Mouse (Mus musculus): Measurements from ENCODE around the gene Cryzl2. TPM values are rescaled to one million over a fixed set of nuclear protein-coding genes. Genes with fewer than 3 reads are reported as not detected.

Cryzl2 gene
- total RNA-seq, 2 experiments from 2014 or later, result 3.7 to 5.0 TPM

DNA sequence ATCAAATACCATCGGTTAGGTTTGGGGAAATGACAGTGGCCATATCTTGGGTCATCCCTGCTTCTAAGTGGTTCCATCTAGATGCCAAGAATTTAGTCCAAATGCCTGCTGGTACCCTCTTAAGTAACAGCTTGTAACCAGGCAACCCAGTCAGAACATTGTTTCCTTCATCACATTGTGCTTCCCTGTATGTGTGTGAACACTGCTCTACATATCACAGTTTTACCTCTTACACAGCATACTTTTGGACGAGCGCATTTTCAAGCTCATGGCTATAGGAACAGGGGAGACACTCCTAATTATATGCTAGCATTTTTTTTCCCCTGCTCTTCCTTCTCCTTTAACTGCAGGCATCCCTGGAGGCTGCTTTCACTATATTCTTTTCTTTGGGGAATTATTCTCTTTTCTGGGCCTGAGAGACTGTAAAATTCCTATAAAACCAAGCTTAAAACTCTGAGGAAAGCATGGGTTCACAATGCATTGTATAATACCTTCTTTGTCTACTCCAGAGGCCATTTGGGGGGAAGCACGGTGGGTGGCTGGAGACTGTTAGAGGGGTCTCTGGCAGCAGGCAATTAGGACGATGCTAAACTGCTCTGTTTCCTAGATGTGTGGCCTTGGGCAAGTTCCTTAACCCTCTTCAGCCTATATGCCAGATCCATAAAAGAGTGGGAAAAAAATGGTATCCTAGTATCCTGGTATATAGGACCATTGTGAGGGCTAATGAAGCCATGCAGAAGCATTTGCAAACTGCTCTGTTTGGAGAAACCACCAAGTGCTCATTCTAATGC, 5.4 kb upstream of the Cryzl2 start:
- intact Hi-C loops (cut with DNase I), result loop anchor here (10.0 kb wide), 1 partner anchor 368 kb away; no protein-coding TSS in a partner anchor
- no peak overlapping the region for H3K27ac ChIP-seq
- TF ChIP-seq CTCF (IDR thresholded peaks at IDR 0.05), result no peak

DNA sequence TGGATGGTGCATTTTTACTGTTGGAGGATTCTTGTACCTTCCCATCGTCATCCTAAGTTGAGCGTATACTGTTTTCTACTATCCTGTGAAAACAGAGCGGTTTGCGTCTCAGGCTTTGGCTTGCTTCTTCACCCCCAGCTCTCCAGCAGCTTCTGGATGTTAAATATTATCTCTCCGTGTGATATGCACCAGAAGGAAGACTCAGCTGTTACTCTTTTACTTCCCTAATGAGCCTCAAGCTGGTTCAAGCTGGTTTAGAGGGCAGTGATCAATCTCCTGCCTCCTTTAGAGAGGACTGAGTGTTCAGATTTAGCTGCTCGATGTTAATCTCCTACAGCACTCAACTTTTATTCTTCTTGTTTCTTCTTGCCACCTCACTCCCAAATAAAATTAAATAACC, 3.5 kb upstream of the Cryzl2 start:
- H3K27ac ChIP-seq, result no peak overlapping the region
- intact Hi-C loops (cut with DNase I), result loop anchor here (10.0 kb wide), 1 partner anchor 370 kb away; no protein-coding TSS in a partner anchor
- no peak overlapping the region for H3K4me3 ChIP-seq
- TF ChIP-seq CTCF (IDR thresholded peaks at IDR 0.05), result no peak
- no peak for DNase-seq (ENCODE audit: extremely low spot score in 1 of 2, low spot score in 2 of 2)

More for the DNA sequence above, 5.4 kb upstream of the Cryzl2 start:
- DNase-seq (ENCODE audit: extremely low spot score in 1 of 2, low spot score in 2 of 2), result no peak
- no peak overlapping the region for H3K4me3 ChIP-seq

DNA sequence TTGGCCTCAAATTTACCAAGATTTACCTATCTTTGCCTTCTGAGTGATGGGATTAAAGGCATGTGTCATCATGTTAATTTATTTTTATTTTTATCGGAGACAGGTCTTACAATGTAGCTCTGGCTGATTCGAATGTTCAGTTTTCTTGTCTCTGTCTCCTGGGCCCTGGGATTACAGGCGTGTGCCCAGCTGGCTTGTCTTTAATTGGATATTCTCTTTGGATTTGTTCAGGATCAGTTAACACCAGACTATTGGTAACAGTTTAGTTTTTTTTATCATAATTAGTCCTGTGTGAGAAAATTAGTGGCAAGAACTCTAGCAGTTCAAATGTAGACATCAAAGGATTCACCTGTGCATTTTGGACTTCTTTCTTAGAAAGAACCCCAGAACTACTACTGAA, 588 bp upstream of the Cryzl2 start:
- no peak for TF ChIP-seq CTCF (IDR thresholded peaks at IDR 0.05)
- no peak for DNase-seq (ENCODE audit: extremely low spot score in 1 of 2, low spot score in 2 of 2)
- Histone ChIP-seq H3K27ac (no peak overlapping the region), H3K4me3 (no peak overlapping the region)
- intact Hi-C loops (cut with DNase I), result loop anchor here (10.0 kb wide), 1 partner anchor 373 kb away; no protein-coding TSS in a partner anchor

DNA sequence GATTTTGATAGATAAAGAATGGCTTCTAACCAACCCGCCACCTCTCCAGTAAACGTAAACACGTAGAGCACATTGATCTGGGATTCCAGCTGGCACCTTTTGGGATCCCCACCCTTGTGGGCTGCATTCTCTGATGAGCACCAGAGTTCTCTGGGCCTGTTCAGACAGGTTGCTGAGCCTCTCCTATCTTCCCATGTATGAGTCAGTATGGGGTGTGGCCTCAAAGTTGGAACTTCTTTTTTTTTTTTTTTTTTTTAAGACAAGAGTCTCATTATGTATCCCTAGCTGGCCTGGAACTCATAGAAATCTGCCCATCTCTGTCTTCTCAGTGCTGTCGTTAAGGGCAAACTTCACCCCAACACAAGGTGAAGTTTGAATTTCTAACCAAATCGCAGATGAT, 1.5 kb downstream of the Cryzl2 start:
- Histone ChIP-seq H3K4me3 (no peak overlapping the region), H3K27ac (no peak overlapping the region)
- intact Hi-C loops (cut with DNase I), result loop anchor here (10.0 kb wide), 1 partner anchor 375 kb away; no protein-coding TSS in a partner anchor
- no peak for TF ChIP-seq CTCF (IDR thresholded peaks at IDR 0.05)
- no peak for DNase-seq (ENCODE audit: extremely low spot score in 1 of 2, low spot score in 2 of 2)

DNA sequence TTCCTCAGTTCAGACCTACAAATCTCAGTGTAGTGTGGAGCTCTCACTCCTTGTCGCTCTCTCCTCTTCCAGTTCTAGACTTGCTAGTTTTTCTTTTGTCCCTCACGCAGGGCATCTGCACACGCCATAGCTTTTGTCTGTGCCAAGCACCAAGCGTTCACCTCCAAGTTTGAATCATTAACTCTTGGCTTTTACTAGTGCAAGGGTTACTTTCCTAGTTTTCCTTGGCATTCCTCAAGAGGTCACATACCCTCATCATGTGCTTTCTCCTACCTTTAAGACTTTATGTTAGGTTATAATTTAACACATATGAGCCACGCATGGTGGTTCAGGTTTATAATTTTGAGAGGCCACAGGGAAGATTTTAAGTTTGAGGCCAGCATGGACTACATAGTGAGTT, 2.9 kb downstream of the Cryzl2 start:
- DNase-seq (ENCODE audit: extremely low spot score in 1 of 2, low spot score in 2 of 2), result no peak
- no peak overlapping the region for H3K4me3 ChIP-seq
- H3K27ac ChIP-seq, result no peak overlapping the region
- intact Hi-C loops (cut with DNase I), result no loop called here
- no peak for TF ChIP-seq CTCF (IDR thresholded peaks at IDR 0.05)

DNA sequence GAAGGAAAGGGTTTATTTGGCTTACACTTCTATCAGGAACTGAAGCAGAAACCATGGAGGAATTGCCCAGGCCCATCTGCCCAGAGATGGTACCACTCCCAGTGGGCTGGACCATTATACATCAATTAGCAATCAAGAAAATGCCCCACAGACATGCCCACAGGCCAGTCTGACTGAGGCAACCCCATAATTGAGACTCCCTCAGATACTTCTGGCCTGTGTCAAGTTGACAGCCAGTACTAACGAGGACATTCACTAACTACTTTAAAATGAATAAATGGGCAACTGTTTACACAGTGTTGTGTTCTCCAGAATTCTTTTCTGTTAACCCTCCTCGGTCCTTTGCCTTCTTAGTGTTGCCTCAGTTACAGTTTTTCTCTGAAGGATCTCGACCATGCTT, 4.0 kb downstream of the Cryzl2 start:
- no peak for DNase-seq (ENCODE audit: extremely low spot score in 1 of 2, low spot score in 2 of 2)
- H3K4me3 ChIP-seq, result no peak overlapping the region
- H3K27ac ChIP-seq, result no peak overlapping the region
- intact Hi-C loops (cut with DNase I), result no loop called here
- no peak for TF ChIP-seq CTCF (IDR thresholded peaks at IDR 0.05)

DNA sequence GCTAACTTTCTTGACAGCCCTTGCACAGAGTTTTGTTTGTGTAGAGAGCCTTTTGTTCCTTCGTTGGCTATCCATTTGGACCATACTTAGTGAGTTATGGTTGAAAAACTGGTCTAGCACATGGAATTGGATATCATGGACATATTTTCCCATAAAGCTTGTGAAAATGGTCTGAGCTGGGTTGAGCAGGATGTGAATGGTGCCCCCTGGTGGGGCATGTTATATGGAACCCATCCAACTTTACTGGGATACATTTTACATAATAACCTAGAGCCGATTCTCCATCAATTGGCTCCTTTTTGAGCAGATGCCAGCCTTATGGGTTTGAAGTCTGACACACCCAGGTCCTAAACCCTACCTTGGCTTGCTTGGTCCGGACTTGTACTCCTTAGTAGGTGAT, 6.8 kb downstream of the Cryzl2 start:
- Histone ChIP-seq H3K27ac (no peak overlapping the region), H3K4me3 (no peak overlapping the region)
- intact Hi-C loops (cut with DNase I), result no loop called here
- TF ChIP-seq CTCF (IDR thresholded peaks at IDR 0.05), result peak; percentile 58
- peak in 1 of 2 experiments; percentile 45 for DNase-seq (ENCODE audit: extremely low spot score in 1 of 2, low spot score in 2 of 2)

DNA sequence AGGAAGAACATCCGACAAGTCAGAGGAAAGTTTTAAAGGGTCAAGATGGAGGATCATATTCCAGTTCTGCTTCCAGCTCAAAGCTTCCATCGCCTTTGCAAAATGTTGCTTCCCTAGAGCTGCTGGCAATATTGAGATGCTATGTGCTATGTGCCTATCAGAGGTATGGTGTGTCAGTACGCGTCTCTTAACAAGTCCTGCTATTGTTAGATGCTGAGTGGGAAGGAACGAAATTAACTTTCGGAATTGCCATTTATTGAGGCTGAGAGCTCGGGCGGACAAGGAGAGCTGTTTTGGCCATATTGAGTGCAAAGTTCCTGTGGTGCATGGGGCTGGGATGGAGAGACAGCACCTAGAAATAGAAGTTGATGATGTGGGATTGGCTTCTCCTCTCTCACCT, 9.5 kb downstream of the Cryzl2 start:
- intact Hi-C loops (cut with DNase I), result no loop called here
- no peak for TF ChIP-seq CTCF (IDR thresholded peaks at IDR 0.05)
- Histone ChIP-seq H3K27ac (peak overlapping the region; percentile 79), H3K4me3 (no peak overlapping the region)
- no peak for DNase-seq (ENCODE audit: extremely low spot score in 1 of 2, low spot score in 2 of 2)

DNA sequence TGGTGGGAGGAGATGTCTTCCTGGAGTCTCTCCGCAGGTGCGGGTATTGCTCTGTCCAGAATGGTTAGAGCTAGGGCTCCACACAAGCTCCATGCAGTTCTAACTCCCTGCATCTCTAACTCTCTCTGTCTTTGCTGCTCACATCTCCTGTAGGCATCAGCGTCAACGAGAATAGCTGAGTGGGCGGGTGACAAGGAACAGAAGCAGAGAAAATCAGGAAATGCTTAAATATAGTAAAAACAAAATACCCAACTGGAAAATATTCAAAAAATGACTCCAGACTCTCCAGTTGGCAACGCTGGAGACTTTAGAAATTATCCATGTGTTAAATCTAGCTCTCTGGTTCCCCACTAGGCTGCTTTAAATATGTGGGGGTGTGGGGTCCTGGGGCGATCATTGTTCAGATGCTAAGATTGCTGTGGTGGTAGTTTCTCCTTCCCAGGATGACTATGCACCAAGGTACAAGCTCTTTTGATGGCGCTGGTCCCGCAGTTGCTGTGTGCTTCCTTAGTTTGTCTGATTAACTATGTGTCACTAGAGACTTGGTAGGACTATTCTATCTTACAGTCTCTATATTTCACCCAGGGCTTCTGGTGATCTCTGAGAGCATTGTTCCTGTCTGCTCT, 12.5 kb downstream of the Cryzl2 start:
- intact Hi-C loops (cut with DNase I), result loop anchor here (2.0 kb wide), 1 partner anchor 26 kb away; no protein-coding TSS in a partner anchor
- no peak for TF ChIP-seq CTCF (IDR thresholded peaks at IDR 0.05)
- DNase-seq (ENCODE audit: extremely low spot score in 1 of 2, low spot score in 2 of 2), result peak; percentile 49 to 62
- H3K27ac ChIP-seq, result peak overlapping the region; percentile 76
- no peak overlapping the region for H3K4me3 ChIP-seq

DNA sequence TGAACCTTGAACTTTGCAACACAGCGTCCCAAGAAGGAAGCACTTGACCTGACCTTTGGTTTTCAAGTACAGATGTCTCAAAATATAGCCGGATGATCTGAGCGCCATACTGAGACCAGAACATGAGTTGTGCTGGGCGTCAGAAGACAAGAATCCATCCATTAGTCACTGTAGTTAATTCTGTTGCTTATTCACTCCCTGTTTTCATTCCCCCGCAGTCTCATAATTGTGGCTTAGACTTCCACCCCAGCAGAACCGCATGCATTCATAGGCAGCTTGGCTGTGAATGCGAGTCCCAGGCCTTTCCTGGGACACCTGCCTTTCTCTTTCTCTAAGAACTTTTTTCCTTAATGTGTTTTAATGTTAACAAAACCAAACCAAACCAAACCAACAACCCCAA, 14.3 kb downstream of the Cryzl2 start:
- DNase-seq (ENCODE audit: extremely low spot score in 1 of 2, low spot score in 2 of 2), result no peak
- no peak overlapping the region for H3K4me3 ChIP-seq
- intact Hi-C loops (cut with DNase I), result loop anchor here (1.0 kb wide), 1 partner anchor 41 kb away; no protein-coding TSS in a partner anchor
- H3K27ac ChIP-seq, result peak overlapping the region; percentile 47; the same call in 1 of the 2 replicates
- no peak for TF ChIP-seq CTCF (IDR thresholded peaks at IDR 0.05)

DNA sequence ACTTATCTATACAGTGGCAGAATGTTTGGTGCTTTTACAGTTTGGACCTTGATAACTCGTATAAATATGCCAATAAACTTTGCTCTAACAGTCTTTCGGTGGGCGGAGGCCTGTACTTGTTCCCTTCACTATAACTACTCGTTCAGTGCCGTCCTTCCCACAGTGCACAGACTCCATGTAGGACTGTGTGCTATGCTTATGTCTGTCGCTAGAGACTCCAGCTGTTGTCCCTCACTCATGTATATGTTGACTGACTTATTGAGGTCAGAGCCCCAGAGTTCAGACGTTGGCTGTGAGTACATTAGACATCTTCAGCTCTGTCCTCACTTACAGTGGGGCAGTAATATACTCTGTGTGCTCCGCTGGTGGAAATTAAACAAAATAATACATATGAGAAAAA, 16.5 kb downstream of the Cryzl2 start:
- H3K4me3 ChIP-seq, result no peak overlapping the region
- TF ChIP-seq CTCF (IDR thresholded peaks at IDR 0.05), result no peak
- intact Hi-C loops (cut with DNase I), result no loop called here
- H3K27ac ChIP-seq, result 0 out of 2 replicates have a peak overlapping the region, but pooled peaks have one; percentile 17
- no peak for DNase-seq (ENCODE audit: extremely low spot score in 1 of 2, low spot score in 2 of 2)

DNA sequence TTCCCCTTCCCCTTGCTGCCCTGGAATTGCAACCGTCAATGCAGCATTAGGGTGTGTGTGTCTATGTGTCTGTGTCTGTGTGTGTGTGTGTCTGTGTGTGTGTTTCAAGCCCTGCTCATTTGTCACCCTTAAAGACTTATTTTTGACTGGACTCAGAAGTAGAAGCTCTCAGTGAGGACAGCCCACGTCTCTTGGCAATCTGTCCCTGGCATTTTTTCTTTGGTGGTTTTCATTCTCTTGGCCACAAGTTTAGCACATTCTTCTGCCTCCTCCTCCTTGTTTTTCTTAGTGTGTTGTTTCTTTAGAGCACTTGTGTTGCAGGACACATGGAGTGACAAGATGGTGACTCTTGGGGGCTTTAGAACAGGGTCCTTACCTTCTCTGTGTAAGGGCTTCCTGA, 17.9 kb downstream of the Cryzl2 start:
- no peak for TF ChIP-seq CTCF (IDR thresholded peaks at IDR 0.05)
- intact Hi-C loops (cut with DNase I), result no loop called here
- no peak for DNase-seq (ENCODE audit: extremely low spot score in 1 of 2, low spot score in 2 of 2)
- Histone ChIP-seq H3K27ac (no peak overlapping the region), H3K4me3 (no peak overlapping the region)

Data from left cerebral cortex, adult 2 months (tissue).